Mouse (Mus musculus) lung, adult 2 months (tissue): ENCODE data around the gene Vegfa.

Experiments
- CTCF ChIP-seq: fragments of 200-500 bp; IDR thresholded peaks from 2 replicates; pipeline ENCODE4 v1.5.1; 2011; ENCODE audit warnings: mild to moderate bottlenecking, low read length, control low read depth; ENCODE audit not compliant: insufficient read depth
- POLR2A ChIP-seq: fragments of 200-500 bp; IDR thresholded peaks from 2 replicates; pipeline ENCODE4 v1.6.1; 2011; ENCODE audit warnings: low read depth, mild to moderate bottlenecking, control low read depth, low read length, borderline replicate concordance; ENCODE audit errors: extremely low read depth

GRCm38 (mm10) chr17:46009182-46009581 lies 23.0 kb downstream of the Vegfa start:
- no peak for TF ChIP-seq CTCF
- TF ChIP-seq POLR2A = no peak
